Mouse (Mus musculus) neural tube, embryonic 15.5 days (tissue): Measurements from ENCODE around the gene Tmem107. TPM values are rescaled to one million over a fixed set of nuclear protein-coding genes. Genes with fewer than 3 reads are reported as not detected.

Experiments
- ATAC-seq: fragments of 200-750 bp; cut with Nextera tagmentation; 2 replicates; pipeline ENCODE4 v1.8.0; 2017; ENCODE audit warnings: mild to moderate bottlenecking, moderate TSS enrichment, moderate library complexity; ENCODE audit not compliant: low FRiP score
- H3K27ac ChIP-seq: fragments of 300-500 bp; sonication (generic); replicated peaks from 2 replicates; pipeline ENCODE4 v1.5.1; 2015; ENCODE audit warnings: mild to moderate bottlenecking, inconsistent platforms
- H3K27me3 ChIP-seq: fragments of 300-500 bp; sonication (generic); replicated peaks from 2 replicates; pipeline ENCODE4 v1.6.1; 2015; ENCODE audit warnings: inconsistent platforms
- H3K36me3 ChIP-seq: fragments of 300-500 bp; sonication (generic); 2 replicates; pipeline ENCODE4 v1.6.1; 2015; ENCODE audit warnings: inconsistent platforms
- H3K4me1 ChIP-seq: fragments of 300-500 bp; sonication (generic); 2 replicates; pipeline ENCODE4 v1.6.1; 2015; ENCODE audit warnings: inconsistent platforms
- H3K4me2 ChIP-seq: fragments of 300-500 bp; sonication (generic); 2 replicates; pipeline ENCODE4 v1.6.1; 2015; ENCODE audit warnings: inconsistent platforms, mild to moderate bottlenecking, moderate library complexity
- H3K4me3 ChIP-seq: fragments of 300-500 bp; sonication (generic); replicated peaks from 2 replicates; pipeline ENCODE4 v1.5.1; 2015; ENCODE audit warnings: mild to moderate bottlenecking, inconsistent platforms
- H3K9ac ChIP-seq: fragments of 300-500 bp; sonication (generic); replicated peaks from 2 replicates; pipeline ENCODE4 v1.6.1; 2015; ENCODE audit warnings: mild to moderate bottlenecking, inconsistent platforms
- H3K9me3 ChIP-seq: fragments of 300-500 bp; sonication (generic); replicated peaks from 2 replicates; pipeline ENCODE4 v1.6.1; 2016; ENCODE audit warnings: inconsistent platforms
- WGBS: fragments of 180-500 bp; shearing (Covaris S2); methylation state at CpG from one replicate; pipeline ENCODE4 v1.1.7; 2015; ENCODE audit warnings: mixed read lengths; 5-methylcytosine and 5-hydroxymethylcytosine counted together
- polyA plus RNA-seq: library from polyadenylated mRNA; unstranded; fragments of >200 nt; fragmentation: Nextera tagmentation; extraction: Ambion mirVana; gene quantifications from 2 replicates; pipeline ENCODE4 v1.2.1, GENCODE M21; 2015

The Tmem107 gene
- polyA plus RNA-seq, 1 experiment from 2014 or later, result 33.3 TPM

- WGBS, result 9% methylated on average over 8 of the region's 8 CpGs
- ATAC-seq, result no peak
- peak overlapping the region; percentile 84 for H3K27ac ChIP-seq
- peak overlapping the region; percentile 58 for H3K4me3 ChIP-seq
- no peaks in the 10 kb centered on the region for H3K9me3 ChIP-seq
- peaks cover 67% of the 10 kb centered on the region for H3K4me1 ChIP-seq
- peak overlapping the region; percentile 72 for H3K9ac ChIP-seq
- no peaks in the 10 kb centered on the region for H3K27me3 ChIP-seq
- peak overlapping the region; percentile 95 for H3K4me2 ChIP-seq
- H3K36me3 ChIP-seq, result peaks cover 24% of the 10 kb centered on the region
Measured at GRCm38 (mm10) chr11:69098039-69098761, 27.6 kb downstream of the Tmem107 start.

GRCm38 (mm10) chr11:69098762-69099091, 28.1 kb downstream of the Tmem107 start:
- Histone ChIP-seq H3K9me3 (no peaks in the 10 kb centered on the region), H3K4me2 (peak overlapping the region; percentile 95), H3K36me3 (peaks cover 30% of the 10 kb centered on the region), H3K27ac (peak overlapping the region; percentile 84), H3K27me3 (no peaks in the 10 kb centered on the region), H3K4me3 (peak overlapping the region; percentile 58), H3K9ac (peak overlapping the region; percentile 72), H3K4me1 (peaks cover 67% of the 10 kb centered on the region)
- 0% methylated on average over 19 of the region's 19 CpGs for whole genome bisulfite sequencing
- ATAC-seq, result peak; percentile 15; the same call in 1 of the 2 replicates

DNA sequence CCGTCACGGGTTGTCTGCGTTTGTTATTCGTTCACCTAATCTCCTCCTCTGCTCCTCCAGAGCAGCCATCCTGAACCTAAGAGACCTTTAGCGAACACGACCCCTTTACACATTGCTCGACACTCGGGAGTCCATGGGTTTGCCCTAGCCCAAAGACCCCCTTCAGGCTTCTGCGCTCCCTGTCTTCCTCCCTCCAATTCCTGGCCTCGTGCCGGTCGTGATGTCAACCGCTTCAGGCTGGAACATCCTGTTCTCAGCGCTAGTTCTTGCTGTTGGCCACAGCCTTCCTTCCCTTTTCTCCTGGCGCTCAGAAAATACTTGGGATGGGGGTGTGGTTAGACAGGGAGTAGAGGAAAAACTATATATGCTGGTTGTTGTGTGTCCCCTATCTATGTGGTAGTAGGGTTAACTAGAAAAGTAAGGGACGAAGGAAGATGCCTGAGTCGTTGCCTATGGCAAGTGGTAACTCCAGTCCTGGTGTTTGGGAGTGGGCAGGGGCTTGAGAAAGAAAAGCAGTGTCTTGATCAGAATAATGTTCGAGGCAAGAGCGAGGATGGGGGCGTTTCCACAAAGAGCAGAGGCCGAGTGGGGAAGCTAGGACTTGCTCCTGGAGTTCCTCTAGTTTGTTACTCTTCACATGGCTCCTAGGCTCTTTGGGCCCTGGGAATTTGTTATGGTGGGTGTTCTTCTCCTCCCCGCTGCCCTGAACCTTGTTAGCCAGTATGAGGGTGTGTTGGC, 28.7 kb downstream of the Tmem107 start:
- H3K4me2 ChIP-seq, result peak overlapping the region; percentile 95

DNA sequence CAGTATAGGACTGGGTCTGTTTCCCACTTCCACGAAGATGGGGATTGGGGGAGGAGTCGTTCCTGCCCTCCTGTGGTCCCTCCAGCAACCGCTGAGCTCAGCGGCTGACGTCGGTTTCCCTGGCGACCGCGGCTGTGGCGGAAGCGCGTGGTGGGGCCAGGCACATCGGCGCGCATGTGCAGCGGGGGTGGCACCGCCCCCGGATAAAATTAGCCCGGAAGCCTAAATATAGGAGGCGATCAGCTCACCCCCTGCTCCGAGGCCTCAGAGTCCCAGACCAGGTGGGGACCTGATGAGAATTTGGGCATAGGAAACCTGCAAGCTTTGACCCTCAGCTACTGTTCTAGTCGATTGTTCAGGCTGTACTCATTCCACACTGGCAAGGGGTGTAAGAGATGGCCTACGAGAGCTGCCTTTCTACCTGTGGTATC, 29.3 kb downstream of the Tmem107 start:
- WGBS, result under 1% methylated on average over 23 of the region's 23 CpGs
- peak; percentile 19; the same call in 1 of the 2 replicates for ATAC-seq

More for the DNA sequence above, 28.7 kb downstream of the Tmem107 start:
- WGBS, result 2% methylated on average over 22 of the region's 22 CpGs
- peak overlapping the region; percentile 84 for H3K27ac ChIP-seq
- H3K9me3 ChIP-seq, result no peaks in the 10 kb centered on the region
- H3K36me3 ChIP-seq, result peaks cover 36% of the 10 kb centered on the region
- H3K27me3 ChIP-seq, result no peaks in the 10 kb centered on the region
- H3K4me1 ChIP-seq, result peaks cover 62% of the 10 kb centered on the region
- no peak for ATAC-seq
- H3K4me3 ChIP-seq, result peak overlapping the region; percentile 58
- peak overlapping the region; percentile 72 for H3K9ac ChIP-seq

GRCm38 (mm10) chr11:69100639-69101360, 30.2 kb downstream of the Tmem107 start:
- peaks cover 53% of the 10 kb centered on the region for H3K4me1 ChIP-seq
- H3K9ac ChIP-seq, result peak overlapping the region; percentile 72
- no peak for ATAC-seq
- no peaks in the 10 kb centered on the region for H3K27me3 ChIP-seq
- H3K27ac ChIP-seq, result no peak overlapping the region
- no peaks in the 10 kb centered on the region for H3K9me3 ChIP-seq
- WGBS, result 91% methylated on average over 20 of the region's 20 CpGs
- peak overlapping the region; percentile 58 for H3K4me3 ChIP-seq
- peaks cover 50% of the 10 kb centered on the region for H3K36me3 ChIP-seq
- H3K4me2 ChIP-seq, result peak overlapping the region; percentile 95

More for the DNA sequence above, 29.3 kb downstream of the Tmem107 start:
- Histone ChIP-seq H3K4me3 (peak overlapping the region; percentile 58), H3K4me2 (peak overlapping the region; percentile 95), H3K9ac (peak overlapping the region; percentile 72), H3K4me1 (peaks cover 59% of the 10 kb centered on the region), H3K9me3 (no peaks in the 10 kb centered on the region), H3K27me3 (no peaks in the 10 kb centered on the region), H3K27ac (peak overlapping the region; percentile 84), H3K36me3 (peaks cover 41% of the 10 kb centered on the region)

DNA sequence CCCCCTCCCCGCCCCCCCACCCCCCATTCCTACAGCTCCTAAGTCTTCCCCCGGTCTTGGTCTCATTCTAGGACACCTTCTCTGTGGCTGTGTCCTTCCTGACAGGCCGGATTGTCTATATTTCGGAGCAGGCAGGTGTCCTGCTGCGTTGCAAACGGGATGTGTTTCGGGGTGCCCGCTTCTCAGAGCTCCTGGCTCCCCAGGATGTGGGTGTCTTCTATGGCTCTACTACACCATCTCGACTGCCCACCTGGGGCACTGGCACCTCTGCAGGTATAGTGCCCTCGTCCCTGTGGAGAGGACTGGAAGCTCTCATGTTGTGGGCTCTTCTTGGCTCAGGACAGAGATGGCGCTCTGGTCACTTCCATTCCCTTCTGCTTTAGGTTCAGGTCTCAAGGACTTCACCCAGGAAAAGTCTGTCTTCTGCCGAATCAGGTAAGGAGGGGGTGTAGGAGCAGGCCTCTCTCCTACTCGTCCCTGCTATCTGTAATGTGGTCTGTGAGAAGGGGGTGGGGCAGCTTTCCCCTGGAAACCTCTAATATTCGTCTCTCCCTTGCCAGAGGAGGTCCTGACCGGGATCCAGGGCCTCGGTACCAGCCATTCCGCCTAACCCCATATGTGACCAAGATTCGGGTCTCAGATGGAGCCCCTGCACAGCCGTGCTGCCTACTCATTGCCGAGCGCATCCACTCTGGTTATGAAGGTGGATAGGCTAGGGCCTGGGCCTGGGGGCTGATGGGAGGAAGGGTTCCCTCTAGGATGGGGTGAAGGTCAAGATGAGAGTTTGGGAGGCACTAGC, 31.2 kb downstream of the Tmem107 start:
- Histone ChIP-seq H3K9ac (no peak overlapping the region), H3K4me3 (no peak overlapping the region), H3K36me3 (peaks cover 58% of the 10 kb centered on the region), H3K4me1 (peaks cover 43% of the 10 kb centered on the region), H3K4me2 (no peak overlapping the region), H3K27me3 (no peaks in the 10 kb centered on the region), H3K9me3 (no peaks in the 10 kb centered on the region), H3K27ac (no peak overlapping the region)
- ATAC-seq, result no peak
- 92% methylated on average over 21 of the region's 21 CpGs for WGBS

GRCm38 (mm10) chr11:69102403-69102725, 31.8 kb downstream of the Tmem107 start:
- Histone ChIP-seq H3K9me3 (no peaks in the 10 kb centered on the region), H3K36me3 (peaks cover 63% of the 10 kb centered on the region), H3K4me2 (no peak overlapping the region), H3K27ac (no peak overlapping the region), H3K9ac (no peak overlapping the region), H3K4me1 (peaks cover 38% of the 10 kb centered on the region), H3K4me3 (no peak overlapping the region), H3K27me3 (no peaks in the 10 kb centered on the region)
- 95% methylated on average over 7 of the region's 7 CpGs for WGBS
- no peak for ATAC-seq

DNA sequence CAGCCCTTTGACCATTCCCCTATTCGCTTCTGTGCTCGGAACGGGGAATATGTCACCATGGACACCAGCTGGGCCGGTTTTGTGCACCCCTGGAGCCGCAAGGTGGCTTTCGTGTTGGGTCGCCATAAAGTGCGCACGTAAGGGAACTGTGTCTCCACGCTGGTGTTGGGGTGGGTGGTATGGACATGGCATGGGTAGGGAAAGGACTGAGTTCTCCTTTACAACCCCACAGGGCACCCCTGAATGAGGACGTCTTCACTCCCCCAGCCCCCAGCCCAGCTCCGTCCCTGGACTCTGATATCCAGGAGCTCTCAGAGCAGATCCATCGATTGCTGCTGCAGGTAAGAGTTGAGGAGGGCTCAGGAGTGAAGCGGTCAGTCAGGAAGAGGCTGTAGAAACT, 32.5 kb downstream of the Tmem107 start:
- Histone ChIP-seq H3K36me3 (peaks cover 71% of the 10 kb centered on the region), H3K4me1 (peaks cover 30% of the 10 kb centered on the region), H3K4me2 (no peak overlapping the region), H3K9ac (0 out of 2 replicates have a peak overlapping the region, but pooled peaks have one; percentile 7), H3K27me3 (no peaks in the 10 kb centered on the region), H3K9me3 (no peaks in the 10 kb centered on the region), H3K27ac (no peak overlapping the region), H3K4me3 (no peak overlapping the region)
- WGBS, result 96% methylated on average over 14 of the region's 14 CpGs
- ATAC-seq, result no peak

GRCm38 (mm10) chr11:69103531-69104435, 33.2 kb downstream of the Tmem107 start:
- Histone ChIP-seq H3K4me1 (peaks cover 24% of the 10 kb centered on the region), H3K4me2 (no peak overlapping the region), H3K36me3 (peaks cover 77% of the 10 kb centered on the region), H3K9me3 (no peaks in the 10 kb centered on the region), H3K9ac (0 out of 2 replicates have a peak overlapping the region, but pooled peaks have one; percentile 7), H3K4me3 (no peak overlapping the region), H3K27me3 (no peaks in the 10 kb centered on the region), H3K27ac (no peak overlapping the region)
- WGBS, result 91% methylated on average over 15 of the region's 15 CpGs
- ATAC-seq, result no peak

DNA sequence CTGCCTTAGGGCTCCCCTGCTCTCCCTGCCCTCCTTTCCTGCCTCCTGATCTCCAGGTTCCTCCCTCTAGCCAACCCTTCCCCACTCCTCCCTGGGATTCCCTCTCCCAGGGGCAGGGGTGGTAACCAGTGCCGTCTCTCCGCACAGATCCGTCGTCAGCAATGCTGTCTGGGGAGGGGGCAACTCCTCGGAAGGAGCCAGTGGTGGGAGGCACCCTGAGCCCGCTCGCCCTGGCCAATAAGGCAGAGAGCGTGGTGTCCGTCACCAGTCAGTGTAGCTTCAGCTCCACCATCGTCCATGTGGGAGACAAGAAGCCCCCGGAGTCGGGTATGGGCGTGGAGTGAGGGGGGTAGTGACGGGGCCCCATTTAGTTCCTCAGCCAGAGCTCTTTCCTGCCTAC, 33.9 kb downstream of the Tmem107 start:
- Histone ChIP-seq H3K4me3 (no peak overlapping the region), H3K9ac (no peak overlapping the region), H3K4me1 (peaks cover 18% of the 10 kb centered on the region), H3K9me3 (no peaks in the 10 kb centered on the region), H3K36me3 (peaks cover 84% of the 10 kb centered on the region), H3K4me2 (no peak overlapping the region), H3K27me3 (no peaks in the 10 kb centered on the region), H3K27ac (no peak overlapping the region)
- ATAC-seq, result no peak
- WGBS, result 92% methylated on average over 14 of the region's 14 CpGs
